Comparison of ENCODE assay signal across 10 mouse cellular contexts in the genomic region with DNA sequence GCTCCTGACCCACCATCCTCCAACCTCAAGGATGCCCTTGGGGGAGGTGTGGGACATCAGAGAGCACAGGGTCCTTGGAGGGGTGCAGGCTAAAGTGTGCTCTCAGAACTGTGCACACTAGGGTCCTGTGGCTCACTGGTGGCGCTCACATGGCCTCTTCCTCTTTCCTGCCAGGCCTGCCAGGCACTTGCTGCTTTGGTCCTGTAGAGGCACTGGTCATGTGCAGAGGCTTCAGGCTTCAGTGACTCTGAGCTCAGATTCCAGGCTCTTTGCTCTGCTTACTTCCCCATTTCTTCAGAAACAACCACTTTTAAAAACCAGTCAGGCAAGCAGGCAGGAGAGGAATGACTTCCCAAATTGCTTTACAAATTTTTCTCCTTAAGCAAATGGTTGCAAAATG. TPM values are rescaled to one million over a fixed set of nuclear protein-coding genes. Genes with fewer than 3 reads are reported as not detected.
DNase-seq lines count a peak whose midpoint lies in the region; ATAC-seq lines count a peak whose summit lies in the region.
"Had no signal": no experiment of that assay in that cellular context is flagged by ENCODE, and none has a peak within 500 bp of the region (broad histone marks: within the 10 kb centered on the region; RNA-seq: fewer than 3 reads in every experiment).

No protein-coding gene starts in this region.

- no peak overlapping the region for H3K4me2 ChIP-seq in liver, embryonic 15.5 days
- H3K4me2 ChIP-seq: limb, embryonic 15.5 days had no signal

- H3K27ac ChIP-seq in liver, embryonic 15.5 days (replicated peaks): 0 out of 2 replicates have a peak overlapping the region, but pooled peaks have one; percentile 8
- H3K27ac ChIP-seq: limb, embryonic 15.5 days had no signal

- peak; percentile 22 for DNase-seq in layer of hippocampus, adult 11-12 months (ENCODE audit: low spot score)
- DNase-seq in layer of hippocampus, adult 8-10 months (ENCODE audit: low spot score in 2 of 2): no peak
- no peak for DNase-seq in cerebellum, adult 18-20 months
- DNase-seq in adrenal gland, adult 8-10 months: no peak
- no peak for DNase-seq in heart, adult 9 months (ENCODE audit: low spot score in 2 of 2)
- DNase-seq: cerebellum, postnatal 36 days had no signal

- peak; percentile 100 for ATAC-seq in hematopoietic stem cell, adult 5-6 weeks (replicated peaks in 1 of 2; ENCODE audit: insufficient read depth in 1 of 2, low FRiP score in 2 of 2, low TSS enrichment in 1 of 2, low read depth in 1 of 2, poor library complexity in 2 of 2, severe bottlenecking in 2 of 2)
- ATAC-seq in liver, embryonic 15.5 days (ENCODE audit: insufficient read depth): no peak
- peak; percentile 80 for ATAC-seq in neutrophil, adult 5-6 weeks (ENCODE audit: extremely low read depth, insufficient number of reproducible peaks, low FRiP score, poor library complexity, severe bottlenecking)

- no peak overlapping the region for H3K9ac ChIP-seq in liver, embryonic 15.5 days
- H3K9ac ChIP-seq: limb, embryonic 15.5 days had no signal

- H3K4me3 ChIP-seq in liver, embryonic 15.5 days (replicated peaks): no peak overlapping the region
- H3K4me3 ChIP-seq: limb, embryonic 15.5 days had no signal

- no peaks in the 10 kb centered on the region for H3K9me3 ChIP-seq in liver, embryonic 15.5 days (replicated peaks)
- H3K9me3 ChIP-seq: limb, embryonic 15.5 days had no signal

- WGBS in liver, embryonic 15.5 days (ENCODE audit: insufficient replicate concordance): 19% methylated on average over 1 of the region's 1 CpGs

- no peaks in the 10 kb centered on the region for H3K4me1 ChIP-seq in liver, embryonic 15.5 days (replicated peaks)
- H3K4me1 ChIP-seq: limb, embryonic 15.5 days had no signal

- H3K36me3 ChIP-seq in liver, embryonic 15.5 days (replicated peaks): no peaks in the 10 kb centered on the region
- H3K36me3 ChIP-seq: limb, embryonic 15.5 days had no signal

- H3K27me3 ChIP-seq in liver, embryonic 15.5 days: peaks cover 7% of the 10 kb centered on the region; the same call in 1 of the 2 replicates
- H3K27me3 ChIP-seq: limb, embryonic 15.5 days had no signal

RNA-seq across cellular contexts. Expression of gene BC017158, which starts 34.9 kb away (rescaled TPM):
- 10 to 100 TPM; 25.1 to 31.9 (median 28.0) TPM for total RNA-seq in layer of hippocampus, adult 8-10 months (2022)
- 20.9 and 22.7 TPM in 2 replicates for total RNA-seq in hematopoietic stem cell, adult 5-6 weeks (2017)
- 20.3 and 22.0 TPM in 2 replicates for polyA plus RNA-seq in liver, embryonic 15.5 days (2015; fragmentation: Nextera tagmentation; extraction: Ambion mirVana)
- total RNA-seq in neutrophil, adult 5-6 weeks (2017): 10.4 and 11.4 TPM in 2 replicates
- 10 to 100 TPM; 33.0 to 64.0 (median 46.6) TPM for total RNA-seq in adrenal gland, adult 8-10 months (2022)
